Mouse (Mus musculus) C2C12 (cell line): ENCODE measurements around the gene Pold2. TPM values are rescaled to one million over a fixed set of nuclear protein-coding genes. Genes with fewer than 3 reads are reported as not detected.

Source experiments
- H3K27me3 ChIP-seq: one replicate; pipeline ENCODE4 v1.6.1; 2011; ENCODE audit not compliant: control insufficient read depth, insufficient read depth, insufficient read length
- H3K36me3 ChIP-seq: one replicate; pipeline ENCODE4 v1.6.1; 2011; ENCODE audit not compliant: control insufficient read depth, insufficient read depth
- H3K4me3 ChIP-seq: one replicate; pipeline ENCODE4 v1.5.1; 2011; ENCODE audit warnings: mild to moderate bottlenecking, control low read depth; ENCODE audit not compliant: poor library complexity, insufficient read depth, severe bottlenecking
- H3K79me2 ChIP-seq: one replicate; pipeline ENCODE4 v1.6.1; 2011; ENCODE audit not compliant: control insufficient read depth, insufficient read depth
- H3K79me3 ChIP-seq: one replicate; pipeline ENCODE4 v1.6.1; 2011; ENCODE audit warnings: low read depth, control low read depth
- H3ac ChIP-seq: one replicate; pipeline ENCODE3; 2011; ENCODE audit warnings: low read depth; ENCODE audit not compliant: control insufficient read depth, insufficient read length
- CEBPB ChIP-seq: IDR thresholded peaks from one replicate; pipeline ENCODE4 v1.6.1; 2011; ENCODE audit warnings: low read depth, mild to moderate bottlenecking, control low read depth, moderate library complexity
- CTCF ChIP-seq: IDR thresholded peaks from one replicate; pipeline ENCODE4 v1.5.1; 2011; ENCODE audit not compliant: control insufficient read depth, insufficient read depth, insufficient read length
- FOSL1 ChIP-seq: IDR thresholded peaks from one replicate; pipeline ENCODE4 v1.8.0; 2011; ENCODE audit warnings: mild to moderate bottlenecking, low read length; ENCODE audit not compliant: poor library complexity, insufficient read depth, severe bottlenecking
- MAX ChIP-seq: IDR thresholded peaks from one replicate; pipeline ENCODE4 v1.6.1; 2011; ENCODE audit warnings: mild to moderate bottlenecking, control low read depth
- MYOD1 ChIP-seq: IDR thresholded peaks from one replicate; pipeline ENCODE4 v1.6.1; 2011; ENCODE audit warnings: low read depth; ENCODE audit not compliant: control insufficient read depth, insufficient read length
- MYOG ChIP-seq: IDR thresholded peaks from one replicate; pipeline ENCODE4 v1.6.1; 2011; ENCODE audit not compliant: control insufficient read depth, insufficient read length; ENCODE audit errors: extremely low read depth
- USF1 ChIP-seq: IDR thresholded peaks from one replicate; pipeline ENCODE4 v1.6.1; 2011; ENCODE audit warnings: low read depth, mild to moderate bottlenecking, control low read depth, moderate library complexity
- polyA plus RNA-seq: library from polyadenylated mRNA; unstranded; fragments of >200 nt; fragmentation: generic; extraction: Trizol; gene quantifications from one replicate; pipeline ENCODE4 v1.2.1, GENCODE M21; 2012; ENCODE audit warnings: missing spikeins

Pold2 gene
- polyA plus RNA-seq, 1 experiment = 154 TPM

- Histone ChIP-seq H3K27me3 (no peaks in the 10 kb centered on the region), H3K36me3 (peaks cover 41% of the 10 kb centered on the region), H3K4me3 (no peak overlapping the region), H3ac (no peak overlapping the region), H3K79me3 (no peaks in the 10 kb centered on the region), H3K79me2 (no peaks in the 10 kb centered on the region)
- no peak for TF ChIP-seq MYOG
- no peak for TF ChIP-seq FOSL1
- no peak for TF ChIP-seq MYOD1
- TF ChIP-seq USF1 = no peak
- TF ChIP-seq MAX = no peak
- TF ChIP-seq CTCF = no peak
Observed at GRCm38 (mm10) chr11:5829327-5829726, 48.8 kb downstream of the Pold2 start.

- no peaks in the 10 kb centered on the region for H3K79me3 ChIP-seq
- H3K36me3 ChIP-seq = peaks cover 34% of the 10 kb centered on the region
- no peak overlapping the region for H3ac ChIP-seq
- no peak overlapping the region for H3K4me3 ChIP-seq
- TF ChIP-seq CTCF = no peak
- no peak for TF ChIP-seq CEBPB
- no peak for TF ChIP-seq USF1
- no peak for TF ChIP-seq MAX
- TF ChIP-seq MYOD1 = no peak
- TF ChIP-seq MYOG = no peak
- TF ChIP-seq FOSL1 = no peak
- H3K79me2 ChIP-seq = no peaks in the 10 kb centered on the region
- no peaks in the 10 kb centered on the region for H3K27me3 ChIP-seq
Observed at GRCm38 (mm10) chr11:5828509-5829191, 49.4 kb downstream of the Pold2 start.

- Histone ChIP-seq H3K79me2 (no peaks in the 10 kb centered on the region), H3K36me3 (peaks cover 30% of the 10 kb centered on the region), H3K79me3 (no peaks in the 10 kb centered on the region), H3ac (no peak overlapping the region), H3K27me3 (no peaks in the 10 kb centered on the region), H3K4me3 (no peak overlapping the region)
- TF ChIP-seq MYOG = no peak
- TF ChIP-seq CTCF = no peak
- TF ChIP-seq USF1 = no peak
- TF ChIP-seq MYOD1 = no peak
- no peak for TF ChIP-seq MAX
- TF ChIP-seq CEBPB = no peak
- no peak for TF ChIP-seq FOSL1
Observed at GRCm38 (mm10) chr11:5827931-5828330, 50.2 kb downstream of the Pold2 start.

- no peak overlapping the region for H3ac ChIP-seq
- H3K79me3 ChIP-seq = no peaks in the 10 kb centered on the region
- TF ChIP-seq MAX = no peak
- no peak for TF ChIP-seq MYOD1
- no peak for TF ChIP-seq CEBPB
- no peak for TF ChIP-seq USF1
- TF ChIP-seq MYOG = no peak
- no peak for TF ChIP-seq CTCF
- no peak for TF ChIP-seq FOSL1
- H3K79me2 ChIP-seq = no peaks in the 10 kb centered on the region
- H3K36me3 ChIP-seq = peaks cover 8% of the 10 kb centered on the region
- no peak overlapping the region for H3K4me3 ChIP-seq
- no peaks in the 10 kb centered on the region for H3K27me3 ChIP-seq
Observed at GRCm38 (mm10) chr11:5825432-5825831, 52.7 kb downstream of the Pold2 start.

Other genes with a start within 250 kb of the Pold2 start
- gene Mrps24, start 162.6 kb downstream of the Pold2 start, polyA plus RNA-seq = 150 TPM
- gene Urgcp, start 115.9 kb downstream of the Pold2 start, polyA plus RNA-seq = 22.3 TPM
- 91.3 TPM for gene Dbnl, start 89.8 kb downstream of the Pold2 start, polyA plus RNA-seq
- 3.3 TPM for gene Pgam2, start 74.6 kb downstream of the Pold2 start, polyA plus RNA-seq
- gene Polm, start 40.3 kb downstream of the Pold2 start, polyA plus RNA-seq = 6.8 TPM
- gene Aebp1, start 16.3 kb downstream of the Pold2 start, polyA plus RNA-seq = 121 TPM
- gene Myl7, start 20.5 kb upstream of the Pold2 start, polyA plus RNA-seq = not detected
- not detected for gene Gck, start 71.8 kb upstream of the Pold2 start, polyA plus RNA-seq
- 93.3 TPM for gene Ykt6, start 77.4 kb upstream of the Pold2 start, polyA plus RNA-seq
- 0.06 TPM for gene Camk2b, start 188.1 kb upstream of the Pold2 start, polyA plus RNA-seq